13 mouse cellular contexts compared by ENCODE assay signal in genomic region chr9:68354470-68354869, GRCm38 (mm10).
DNase-seq lines count a peak whose midpoint lies in the region.
"Had no signal": no experiment of that assay in that cellular context is flagged by ENCODE, and none has a peak within 500 bp of the region (broad histone marks: within the 10 kb centered on the region; RNA-seq: fewer than 3 reads in every experiment).

No protein-coding gene starts in this region.

- peak; percentile 8 for DNase-seq in gastrocnemius, postnatal 25 days
- no peak for DNase-seq in gastrocnemius, postnatal 10 days
- peak; percentile 24 to 49 for DNase-seq in frontal cortex, postnatal 36 days (ENCODE audit: low spot score in 2 of 2)
- DNase-seq in layer of hippocampus, postnatal 36 days = peak; percentile 25 to 32
- DNase-seq in telencephalon, adult 2 months (ENCODE audit: low read depth, low spot score) = peak; percentile 42
- DNase-seq in MN1 (ENCODE audit: low spot score) = no peak
- DNase-seq in natural killer cell, adult 2 months (ENCODE audit: low spot score in 2 of 2) = no peak
- DNase-seq: adrenal gland, postnatal 36 days; cerebellum, postnatal 14 days; embryo, embryonic 11 days; heart, postnatal 14 days; lung, embryonic 14.5 days; thymus, postnatal 4 days had no signal

Comparison
In these comparisons a context has a peak if more than half of its experiments do, and no peak if none do; other contexts are left out.
1. DNase-seq: peak in gastrocnemius, postnatal 25 days (single experiment), frontal cortex, postnatal 36 days (2 of 2), layer of hippocampus, postnatal 36 days (2 of 2) and telencephalon, adult 2 months (single experiment); none in gastrocnemius, postnatal 10 days (single experiment), MN1 (single experiment) and natural killer cell, adult 2 months (0 of 2).